Mouse (Mus musculus): ENCODE data around the gene Hap1.
"Not testable (repeated sequence)": the region's sequence is repeated elsewhere in the genome, so short reads cannot be mapped to it uniquely, and the experiment has no call there.

Hap1 gene

GRCm38 (mm10) chr11:100317826-100318380, 38.0 kb downstream of the Hap1 start:
- DNase-seq: no peak

GRCm38 (mm10) chr11:100315439-100315838, 40.5 kb downstream of the Hap1 start:
- DNase-seq: no peak

GRCm38 (mm10) chr11:100313424-100313823, 42.5 kb downstream of the Hap1 start:
- DNase-seq: peak; percentile 55

GRCm38 (mm10) chr11:100312096-100312679, 43.7 kb downstream of the Hap1 start:
- DNase-seq: peak; percentile 80

- DNase-seq: no peak
Measured at GRCm38 (mm10) chr11:100311656-100312055, 44.3 kb downstream of the Hap1 start.

DNA sequence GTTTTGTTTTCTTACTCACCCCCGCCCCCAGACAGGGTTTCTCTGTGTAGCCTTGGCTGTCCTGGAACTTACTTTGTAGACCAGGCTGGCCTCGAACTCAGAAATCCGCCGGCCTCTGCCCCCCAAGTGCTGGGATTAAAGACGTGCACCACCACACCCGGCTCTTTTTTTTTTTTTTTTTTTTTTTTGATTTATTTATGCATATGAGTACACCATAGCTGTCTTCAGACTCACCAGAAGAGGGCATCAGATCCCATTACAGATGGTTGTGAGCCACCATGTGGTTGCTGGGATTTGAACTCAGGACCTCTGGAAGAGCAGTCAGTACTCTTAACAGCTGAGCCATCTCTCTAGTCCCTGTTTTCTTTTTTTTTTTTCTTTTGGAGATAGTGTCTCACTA, 47.3 kb downstream of the Hap1 start:
- DNase-seq: not testable (repeated sequence)

DNA sequence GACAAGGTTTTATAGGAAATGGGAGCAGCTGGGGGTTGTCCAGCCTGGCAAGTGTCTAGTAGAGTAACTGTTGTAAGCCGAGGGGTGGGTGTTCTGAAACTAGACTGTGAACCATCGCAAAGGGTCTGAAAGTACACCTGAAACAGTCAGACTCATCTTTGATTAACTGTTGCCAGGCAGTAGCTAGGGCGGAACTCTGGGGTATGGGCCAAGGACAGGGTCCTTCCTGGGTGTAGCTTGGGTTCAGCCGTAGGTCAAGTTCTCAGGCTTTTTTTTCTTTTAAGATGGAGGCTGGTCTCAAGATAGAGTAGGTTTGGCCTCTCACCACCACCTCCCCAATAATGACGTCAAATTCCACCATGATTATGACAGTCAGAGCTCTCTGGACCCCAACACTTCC, 48.0 kb downstream of the Hap1 start:
- no peak for DNase-seq

DNA sequence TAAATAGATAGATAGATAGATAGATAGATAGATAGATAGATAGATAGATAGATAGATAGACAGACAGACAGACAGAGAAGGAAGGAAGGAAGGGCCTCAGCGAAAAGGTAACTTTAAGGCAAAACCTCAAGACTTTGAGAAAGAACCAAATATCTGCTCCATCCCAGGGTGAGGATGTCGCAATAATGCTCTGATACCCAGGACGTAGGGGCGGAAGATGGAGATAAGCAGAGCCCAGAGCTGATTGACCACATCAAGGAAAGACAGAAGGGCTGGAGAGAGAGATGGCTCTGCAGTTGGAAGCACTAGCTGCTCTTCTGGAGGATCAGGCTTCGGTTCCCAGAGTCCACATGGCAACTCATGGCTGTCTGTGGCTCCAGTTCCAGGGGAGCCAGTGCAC, 54.6 kb downstream of the Hap1 start:
- DNase-seq: no peak

DNA sequence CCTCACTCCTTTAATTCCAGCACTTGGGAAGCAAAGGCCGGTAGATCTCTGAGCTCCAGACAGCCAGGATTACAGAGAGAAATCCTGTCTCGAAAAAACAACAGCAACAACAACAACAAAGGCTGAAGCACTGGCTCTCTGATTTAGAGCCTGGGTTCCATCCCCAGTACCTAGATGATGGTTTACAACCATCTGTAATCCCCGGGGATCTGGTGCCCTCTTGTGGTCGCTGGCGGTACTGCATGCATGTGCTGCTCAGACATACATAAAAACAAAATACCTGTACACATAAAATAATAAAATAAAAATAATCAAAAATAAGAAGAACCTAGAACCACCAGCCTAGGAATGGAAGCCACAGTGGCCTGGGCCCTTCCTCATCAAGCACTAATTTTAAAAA, 55.6 kb downstream of the Hap1 start:
- DNase-seq: no peak

GRCm38 (mm10) chr11:100298274-100299036, 57.5 kb downstream of the Hap1 start:
- DNase-seq: peak; percentile 62

GRCm38 (mm10) chr11:100297801-100298200, 58.1 kb downstream of the Hap1 start:
- DNase-seq: no peak
